Comparison of ENCODE assay signal across 19 mouse cellular contexts in genomic region chr9:101602799-101603198, GRCm38 (mm10).
DNase-seq lines count a peak whose midpoint lies in the region; TF ChIP-seq lines count a peak whose summit lies in the region.
"Had no signal": no experiment of that assay in that cellular context is flagged by ENCODE, and none has a peak within 500 bp of the region (broad histone marks: within the 10 kb centered on the region; RNA-seq: fewer than 3 reads in every experiment).

No protein-coding gene starts in this region.

- H3K4me1 ChIP-seq in cerebellum, adult 2 months (ENCODE audit: control insufficient read depth, insufficient read depth, low read length), result peaks cover 8% of the 10 kb centered on the region
- H3K4me1 ChIP-seq in limb, embryonic 10.5 days, result peaks cover 14% of the 10 kb centered on the region
- H3K4me1 ChIP-seq: embryonic facial prominence, embryonic 15.5 days; hindbrain, embryonic 12.5 days; liver, embryonic 13.5 days had no signal

- H3K9me3 ChIP-seq in limb, embryonic 10.5 days (replicated peaks), result no peaks in the 10 kb centered on the region
- H3K9me3 ChIP-seq: embryonic facial prominence, embryonic 15.5 days; hindbrain, embryonic 12.5 days; kidney, embryonic 15.5 days; liver, embryonic 13.5 days had no signal

- peak; percentile 26 to 44 for DNase-seq in cerebellum, adult 2 months
- no peak for DNase-seq in cerebellum, adult 11-12 months
- peak; percentile 28 for DNase-seq in left cerebral cortex, postnatal 4 days
- DNase-seq in left cerebral cortex, postnatal 10 days (ENCODE audit: extremely low spot score in 1 of 2, low spot score in 2 of 2), result no peak
- peak; percentile 52 for DNase-seq in limb, embryonic 10.5 days (ENCODE audit: low spot score)
- DNase-seq in B cell, adult 2 months, result no peak
- DNase-seq in right cerebral cortex, postnatal 14 days, result no peak
- DNase-seq: adrenal gland, postnatal 14 days; heart, postnatal 14 days; layer of hippocampus, postnatal 36 days; liver, embryonic 13.5 days; lung, embryonic 14.5 days; lung, postnatal 36 days; spleen, adult 18-20 months; thymus, postnatal 25 days had no signal

- H3K36me3 ChIP-seq in limb, embryonic 10.5 days, result no peaks in the 10 kb centered on the region
- H3K36me3 ChIP-seq: embryonic facial prominence, embryonic 15.5 days; G1E; hindbrain, embryonic 12.5 days; kidney, embryonic 15.5 days; liver, embryonic 13.5 days had no signal

- H3K27ac ChIP-seq in cerebellum, adult 2 months (ENCODE audit: insufficient read depth, low read length), result no peak overlapping the region
- H3K27ac ChIP-seq in limb, embryonic 10.5 days, result peak overlapping the region; percentile 59
- H3K27ac ChIP-seq: embryonic facial prominence, embryonic 15.5 days; hindbrain, embryonic 12.5 days; kidney, embryonic 15.5 days; liver, embryonic 13.5 days had no signal

- WGBS in cerebellum, adult 2 months, result 52% methylated on average over 6 of the region's 6 CpGs
- WGBS in limb, embryonic 10.5 days, result 18% methylated on average over 6 of the region's 6 CpGs

- TF ChIP-seq POLR2A in cerebellum, adult 2 months (IDR thresholded peaks at IDR 0.05; ENCODE audit: borderline replicate concordance, insufficient read depth, low read length), result no peak

- intact Hi-C loops in left cerebral cortex, postnatal 4 days (cut with DNase I), result no loop called here
- intact Hi-C loops in left cerebral cortex, postnatal 10 days (cut with DNase I), result no loop called here

- no peaks in the 10 kb centered on the region; the same call in 1 of the 2 replicates for H3K27me3 ChIP-seq in cerebellum, adult 2 months (ENCODE audit: control insufficient read depth, insufficient read depth, low read length)
- H3K27me3 ChIP-seq in limb, embryonic 10.5 days (ENCODE audit: low read depth, poor library complexity, severe bottlenecking), result no peaks in the 10 kb centered on the region
- H3K27me3 ChIP-seq: embryonic facial prominence, embryonic 15.5 days; hindbrain, embryonic 12.5 days; kidney, embryonic 15.5 days; liver, embryonic 13.5 days had no signal

- H3K4me3 ChIP-seq in cerebellum, adult 2 months (replicated peaks; ENCODE audit: insufficient read depth, low read depth, low read length), result no peak overlapping the region
- H3K4me3 ChIP-seq in limb, embryonic 10.5 days, result no peak overlapping the region
- H3K4me3 ChIP-seq: embryonic facial prominence, embryonic 15.5 days; hindbrain, embryonic 12.5 days; kidney, embryonic 15.5 days; liver, embryonic 13.5 days had no signal

- TF ChIP-seq CTCF in cerebellum, adult 2 months (IDR thresholded peaks at IDR 0.05; ENCODE audit: borderline replicate concordance, insufficient read depth, low read depth, low read length), result no peak

Comparison
In these comparisons a context has a peak if more than half of its experiments do, and no peak if none do; other contexts are left out.
1. DNase-seq: peak in cerebellum, adult 2 months (2 of 2), left cerebral cortex, postnatal 4 days (single experiment) and limb, embryonic 10.5 days (single experiment); none in cerebellum, adult 11-12 months (single experiment), left cerebral cortex, postnatal 10 days (0 of 2), B cell, adult 2 months (0 of 2) and right cerebral cortex, postnatal 14 days (single experiment).